Mouse (Mus musculus): ENCODE results near the gene Dgkg.

DNA sequence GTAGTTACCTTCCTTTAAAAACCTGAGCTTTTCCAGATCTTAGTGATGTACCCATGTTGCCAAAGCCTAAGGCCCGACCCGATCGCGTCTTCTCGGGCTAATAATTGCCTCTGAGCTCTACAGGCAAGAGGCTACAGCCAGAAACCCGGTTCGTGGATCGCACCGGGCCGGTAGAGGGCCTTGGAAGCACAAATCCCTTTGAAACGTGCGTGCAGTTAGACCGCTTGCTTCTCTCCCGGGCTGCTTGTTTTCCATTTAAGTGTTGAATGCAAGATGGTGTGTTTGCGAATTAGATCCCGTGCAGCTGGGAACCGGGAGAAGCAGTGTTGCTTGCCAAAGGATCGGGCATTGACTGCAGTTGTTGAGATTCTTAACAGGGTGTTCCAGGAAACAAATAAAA, 216.8 kb downstream of the Dgkg start:
- no peak for TF ChIP-seq CTCF (IDR thresholded peaks at IDR 0.05; ENCODE audit: control insufficient read depth, insufficient read depth, low read length)
- no peak for TF ChIP-seq POLR2A (IDR thresholded peaks at IDR 0.05; ENCODE audit: borderline replicate concordance, control insufficient read depth, low read depth, low read length)
